Mouse (Mus musculus) thymus, adult 2 months (tissue): ENCODE data around the gene Aldh1l1.

Experiments
- CTCF ChIP-seq: fragments of 200-500 bp; IDR thresholded peaks from 2 replicates; pipeline ENCODE4 v1.5.1; 2012; ENCODE audit warnings: mild to moderate bottlenecking, control low read depth, low read length, moderate library complexity, borderline replicate concordance; ENCODE audit not compliant: control insufficient read depth, poor library complexity, insufficient read depth; ENCODE audit errors: extremely low read depth
- POLR2A ChIP-seq: fragments of 200-500 bp; IDR thresholded peaks from 2 replicates; pipeline ENCODE4 v1.6.1; 2012; ENCODE audit warnings: mild to moderate bottlenecking, low read length, control low read depth, moderate library complexity; ENCODE audit not compliant: control insufficient read depth, poor library complexity, insufficient read depth; ENCODE audit errors: extremely low read depth

- TF ChIP-seq POLR2A (no peak), CTCF (no peak)
Observed at GRCm38 (mm10) chr6:90505906-90506305, 19.7 kb downstream of the Aldh1l1 start.
